Mouse (Mus musculus): Measurements from ENCODE around the gene Pfkfb1.

Pfkfb1 gene

GRCm38 (mm10) chrX:150588023-150588764 is at the start of gene Pfkfb1:
Pfkfb1 (plus strand) TSS chrX:150588229.
- DNase-seq = peak; percentile 77

GRCm38 (mm10) chrX:150540111-150540510 is 47.9 kb upstream of the Pfkfb1 start:
- DNase-seq = no peak

- DNase-seq = no peak
Measured at GRCm38 (mm10) chrX:150541684-150542083, 46.3 kb upstream of the Pfkfb1 start.

GRCm38 (mm10) chrX:150547239-150547638 is 40.8 kb upstream of the Pfkfb1 start, which contains the start of gene Alas2:
Alas2 (plus strand) TSS chrX:150547375.
- DNase-seq = no peak

GRCm38 (mm10) chrX:150549639-150550038 is 38.4 kb upstream of the Pfkfb1 start:
- DNase-seq = no peak

- no peak for DNase-seq
Measured at GRCm38 (mm10) chrX:150551986-150552385, 36.0 kb upstream of the Pfkfb1 start.

- DNase-seq = no peak
Measured at GRCm38 (mm10) chrX:150554032-150554431, 34.0 kb upstream of the Pfkfb1 start.

- DNase-seq = no peak
Measured at GRCm38 (mm10) chrX:150564644-150565357, 23.2 kb upstream of the Pfkfb1 start.

GRCm38 (mm10) chrX:150581921-150582320 is 6.1 kb upstream of the Pfkfb1 start:
- DNase-seq = no peak

GRCm38 (mm10) chrX:150585116-150585515 is 2.9 kb upstream of the Pfkfb1 start:
- DNase-seq = no peak

GRCm38 (mm10) chrX:150589696-150590095 is 1.7 kb downstream of the Pfkfb1 start, which contains the start of gene Apex2:
Apex2 (minus strand) TSS chrX:150589868.
- DNase-seq = no peak

- no peak for DNase-seq
Measured at GRCm38 (mm10) chrX:150593266-150594035, 5.4 kb downstream of the Pfkfb1 start.

- DNase-seq = no peak
Measured at GRCm38 (mm10) chrX:150594176-150594575, 6.1 kb downstream of the Pfkfb1 start.

GRCm38 (mm10) chrX:150595016-150595760 is 7.2 kb downstream of the Pfkfb1 start:
- no peak for DNase-seq

- no peak for DNase-seq
Measured at GRCm38 (mm10) chrX:150598882-150599281, 10.9 kb downstream of the Pfkfb1 start.

GRCm38 (mm10) chrX:150636421-150636820 is 48.4 kb downstream of the Pfkfb1 start:
- no peak for DNase-seq

- DNase-seq = peak; percentile 74
Measured at GRCm38 (mm10) chrX:150656122-150656907, 68.3 kb downstream of the Pfkfb1 start.

- peak; percentile 76 for DNase-seq
Measured at GRCm38 (mm10) chrX:150656908-150657796, 69.1 kb downstream of the Pfkfb1 start, which contains the start of gene Tro. Tro (minus strand) TSS chrX:150657583.

- no peak for DNase-seq
Measured at GRCm38 (mm10) chrX:150657797-150658118, 69.7 kb downstream of the Pfkfb1 start.

GRCm38 (mm10) chrX:150662809-150663208 is 74.8 kb downstream of the Pfkfb1 start:
- no peak for DNase-seq

GRCm38 (mm10) chrX:150677505-150677904 is 89.5 kb downstream of the Pfkfb1 start:
- no peak for DNase-seq
